Mouse (Mus musculus) intestine, embryonic 16.5 days (tissue): ENCODE measurements around the gene Pxk. TPM values are rescaled to one million over a fixed set of nuclear protein-coding genes. Genes with fewer than 3 reads are reported as not detected.

Experiments used
- ATAC-seq: fragments of 200-750 bp; cut with Nextera tagmentation; 2 replicates; pipeline ENCODE4 v1.8.0; 2017; ENCODE audit warnings: moderate TSS enrichment, moderate library complexity
- H3K27ac ChIP-seq: fragments of 300-500 bp; sonication (generic); 2 replicates; pipeline ENCODE4 v1.5.1; 2014; ENCODE audit warnings: mild to moderate bottlenecking, low read length
- H3K27me3 ChIP-seq: fragments of 300-500 bp; sonication (generic); replicated peaks from 2 replicates; pipeline ENCODE4 v1.6.1; 2014; ENCODE audit warnings: low read length, control low read depth, mixed read lengths; ENCODE audit not compliant: control insufficient read depth, insufficient read depth
- H3K36me3 ChIP-seq: fragments of 300-500 bp; sonication (generic); 2 replicates; pipeline ENCODE4 v1.6.1; 2014; ENCODE audit warnings: low read length, control low read depth; ENCODE audit not compliant: control insufficient read depth, insufficient read depth
- H3K4me1 ChIP-seq: fragments of 300-500 bp; sonication (generic); 2 replicates; pipeline ENCODE4 v1.6.1; 2014; ENCODE audit warnings: low read length, control low read depth, mixed read lengths; ENCODE audit not compliant: control insufficient read depth, insufficient read depth
- H3K4me2 ChIP-seq: fragments of 300-500 bp; sonication (generic); 2 replicates; pipeline ENCODE4 v1.6.1; 2014; ENCODE audit warnings: low read depth, low read length, control low read depth
- H3K4me3 ChIP-seq: fragments of 300-500 bp; sonication (generic); 2 replicates; pipeline ENCODE4 v1.5.1; 2014; ENCODE audit warnings: mild to moderate bottlenecking, low read length
- H3K9ac ChIP-seq: fragments of 300-500 bp; sonication (generic); 2 replicates; pipeline ENCODE4 v1.6.1; 2014; ENCODE audit warnings: low read depth, low read length
- H3K9me3 ChIP-seq: fragments of 300-500 bp; sonication (generic); 2 replicates; pipeline ENCODE4 v1.6.1; 2016; ENCODE audit warnings: low read length, control low read depth; ENCODE audit not compliant: control insufficient read depth
- WGBS: fragments of 180-500 bp; shearing (Covaris S2); extraction: QIAGEN DNeasy Blood & Tissue Kit; methylation state at CpG from one replicate; pipeline ENCODE4 v1.1.7; 2014; 5-methylcytosine and 5-hydroxymethylcytosine counted together
- polyA plus RNA-seq: library from polyadenylated mRNA; unstranded; fragments of >200 nt; fragmentation: Nextera tagmentation; extraction: Ambion mirVana; gene quantifications from 2 replicates; pipeline ENCODE4 v1.2.1, GENCODE M21; 2015

Gene Pxk
- polyA plus RNA-seq, result 40.4 and 44.3 TPM in 2 replicates

DNA sequence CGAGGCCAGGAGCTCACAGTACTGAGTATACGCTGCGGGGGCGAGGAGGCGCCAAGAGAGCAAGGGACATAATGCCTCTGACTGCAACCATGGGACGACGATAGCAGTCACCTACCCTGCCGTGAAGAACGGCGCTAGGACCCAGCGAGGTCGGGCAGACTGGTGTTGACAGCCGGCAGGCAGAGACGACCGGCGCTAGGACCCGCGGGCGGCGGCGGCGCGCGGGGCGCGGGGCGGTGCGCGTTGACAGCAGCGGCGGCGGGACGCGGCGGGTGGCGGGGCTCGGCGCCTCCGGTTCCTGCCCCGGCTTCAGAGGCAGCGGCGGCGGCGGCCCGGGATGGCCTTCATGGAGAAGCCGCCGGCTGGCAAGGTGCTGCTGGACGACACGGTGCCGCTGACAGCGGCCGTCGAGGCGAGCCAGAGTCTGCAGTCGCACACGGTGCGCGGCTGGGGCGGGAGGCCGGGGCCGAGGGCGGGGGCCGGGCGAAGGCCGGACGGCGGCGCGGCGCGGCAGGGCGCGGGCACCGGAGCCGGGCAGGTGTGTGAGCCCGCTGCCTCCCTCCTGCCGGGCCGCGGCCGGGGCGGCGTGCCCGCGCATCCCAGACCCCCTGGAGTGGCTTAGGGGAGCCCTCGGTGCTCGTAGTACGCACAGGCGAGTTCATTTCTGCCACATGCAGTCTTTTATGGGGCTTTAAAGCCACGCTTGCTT, at the start of gene Pxk:
TSS of gene Pxk (plus strand) at position 234 of the 709 bp plus-strand sequence.
- WGBS, result under 1% methylated on average over 81 of the region's 89 CpGs
- no peaks in the 10 kb centered on the region for H3K36me3 ChIP-seq

DNA sequence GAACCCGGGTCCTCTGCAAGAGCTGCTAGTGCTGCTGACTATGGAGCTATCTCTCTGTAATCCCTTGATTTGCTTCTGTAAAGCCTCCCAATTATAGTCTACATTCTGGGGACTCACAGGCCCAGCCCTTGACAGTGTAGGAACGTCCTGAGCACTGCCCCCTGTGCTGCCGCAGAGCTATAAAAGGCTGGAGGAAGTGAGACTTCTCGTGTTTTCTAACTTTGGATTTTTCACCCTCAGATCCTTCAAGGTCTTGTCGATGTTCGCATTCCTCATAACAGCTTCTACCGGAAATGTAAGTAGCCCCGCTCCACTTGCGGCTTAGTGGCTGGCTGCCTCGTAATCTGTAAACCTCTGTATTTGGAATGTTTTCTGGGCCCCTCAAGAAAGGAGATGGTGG, 48.7 kb upstream of the Pxk start:
- Histone ChIP-seq H3K4me2 (no peak overlapping the region), H3K9me3 (no peaks in the 10 kb centered on the region), H3K27ac (no peak overlapping the region), H3K27me3 (no peaks in the 10 kb centered on the region), H3K36me3 (no peaks in the 10 kb centered on the region), H3K4me3 (no peak overlapping the region), H3K9ac (no peak overlapping the region), H3K4me1 (no peaks in the 10 kb centered on the region)
- no peak for ATAC-seq
- WGBS, result 87% methylated on average over 10 of the region's 10 CpGs

More for the DNA sequence above, at the start of gene Pxk:
- Histone ChIP-seq H3K27ac (peak within 1 kb of the TSS; percentile 66), H3K4me3 (peak within 1 kb of the TSS; percentile 90), H3K4me1 (peaks cover 32% of the 10 kb centered on the region), H3K4me2 (peak within 1 kb of the TSS; percentile 66), H3K9ac (peak within 1 kb of the TSS; percentile 84), H3K9me3 (no peaks in the 10 kb centered on the region), H3K27me3 (no peaks in the 10 kb centered on the region)
- ATAC-seq, result peak; percentile 93

DNA sequence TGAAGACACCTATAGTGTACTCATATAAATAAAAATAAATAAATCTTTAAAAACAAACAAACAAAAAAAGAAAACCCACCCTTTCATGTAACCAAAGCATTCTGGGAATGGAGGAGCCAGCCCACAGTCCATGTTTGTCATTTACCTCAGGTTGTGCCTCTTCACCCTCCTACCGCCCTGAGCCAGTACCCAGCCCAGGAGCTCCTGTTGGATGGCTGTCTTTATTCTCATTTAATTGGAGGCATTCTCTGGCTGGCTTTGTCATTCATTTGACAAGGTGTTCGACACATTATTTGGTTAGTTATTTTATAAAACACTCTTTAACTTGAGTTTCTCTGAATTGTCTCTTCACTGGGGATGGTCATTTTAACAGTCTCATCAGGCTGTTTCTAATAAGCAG, 46.1 kb upstream of the Pxk start:
- 91% methylated on average over 2 of the region's 2 CpGs for WGBS
- no peaks in the 10 kb centered on the region for H3K4me1 ChIP-seq
- H3K4me2 ChIP-seq, result no peak overlapping the region
- H3K4me3 ChIP-seq, result no peak overlapping the region
- H3K27ac ChIP-seq, result no peak overlapping the region
- no peak overlapping the region for H3K9ac ChIP-seq
- H3K9me3 ChIP-seq, result no peaks in the 10 kb centered on the region
- no peak for ATAC-seq
- no peaks in the 10 kb centered on the region for H3K27me3 ChIP-seq
- H3K36me3 ChIP-seq, result no peaks in the 10 kb centered on the region

DNA sequence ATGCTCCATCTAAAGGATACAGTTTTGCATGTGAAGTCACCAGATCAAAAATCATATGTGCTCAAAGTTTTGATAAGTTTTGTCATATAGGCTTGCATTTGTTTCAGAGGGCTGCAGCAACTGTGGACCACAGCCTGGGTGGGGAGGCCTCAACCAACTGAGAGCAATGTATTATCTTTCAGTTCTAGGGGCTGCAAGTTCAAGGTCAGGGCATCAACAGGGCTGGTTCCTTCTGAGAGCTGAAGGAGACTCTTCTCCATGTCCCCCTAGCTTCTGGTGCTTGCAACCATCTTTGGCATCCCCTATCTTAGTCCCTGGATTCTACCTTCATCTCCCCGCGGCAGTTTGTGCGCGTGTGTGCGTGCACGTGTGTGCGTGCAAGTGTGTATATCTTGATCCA, 45.4 kb upstream of the Pxk start:
- H3K9ac ChIP-seq, result no peak overlapping the region
- no peaks in the 10 kb centered on the region for H3K36me3 ChIP-seq
- H3K27ac ChIP-seq, result no peak overlapping the region
- WGBS, result 99% methylated on average over 7 of the region's 7 CpGs
- H3K27me3 ChIP-seq, result no peaks in the 10 kb centered on the region
- H3K9me3 ChIP-seq, result no peaks in the 10 kb centered on the region
- no peak overlapping the region for H3K4me3 ChIP-seq
- no peak for ATAC-seq
- no peaks in the 10 kb centered on the region for H3K4me1 ChIP-seq
- no peak overlapping the region for H3K4me2 ChIP-seq

DNA sequence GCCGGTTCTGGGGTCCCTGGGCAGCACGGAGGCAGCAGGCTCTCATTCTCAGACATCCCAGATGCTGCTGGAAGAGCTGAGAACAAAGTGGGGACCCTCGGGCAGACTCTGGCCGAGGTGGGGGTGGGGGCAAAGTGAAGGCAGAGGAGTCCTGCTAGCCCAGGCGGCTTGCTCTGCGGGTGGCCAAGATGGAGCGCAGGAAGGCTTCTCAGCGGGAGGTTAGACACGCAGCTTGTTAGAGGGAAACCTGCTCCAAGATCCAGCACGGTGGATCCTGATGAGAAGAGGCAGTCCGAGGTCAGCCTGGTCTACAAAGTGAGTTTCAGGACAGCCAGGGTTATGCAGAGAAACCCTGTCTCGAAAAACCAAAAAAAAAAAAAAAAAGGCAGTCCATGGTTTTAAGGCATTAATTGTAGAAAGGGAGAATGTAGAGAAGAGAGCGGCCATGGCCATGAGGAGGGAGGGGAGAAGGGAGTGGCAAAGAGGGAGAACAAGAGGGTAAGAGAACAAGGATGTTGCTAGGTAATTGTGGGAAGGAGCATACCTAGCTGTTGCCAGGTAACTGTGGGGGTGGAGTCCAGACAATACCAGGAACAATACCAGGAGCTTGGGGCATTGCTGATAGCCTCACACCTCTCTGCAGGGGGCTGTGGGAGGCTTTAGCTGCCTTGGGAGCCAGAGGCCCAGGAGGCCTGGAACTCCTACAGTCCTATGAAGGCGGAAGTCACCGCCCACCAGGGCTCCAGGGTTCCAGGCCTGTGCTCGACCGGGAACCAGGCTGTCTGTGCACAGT, 43.5 kb upstream of the Pxk start:
- no peaks in the 10 kb centered on the region for H3K27me3 ChIP-seq
- no peak overlapping the region for H3K27ac ChIP-seq
- H3K4me3 ChIP-seq, result no peak overlapping the region
- no peak overlapping the region for H3K4me2 ChIP-seq
- ATAC-seq, result peak; percentile 78
- no peak overlapping the region for H3K9ac ChIP-seq
- H3K4me1 ChIP-seq, result no peaks in the 10 kb centered on the region
- WGBS, result 42% methylated on average over 17 of the region's 17 CpGs
- no peaks in the 10 kb centered on the region for H3K36me3 ChIP-seq
- no peaks in the 10 kb centered on the region for H3K9me3 ChIP-seq

DNA sequence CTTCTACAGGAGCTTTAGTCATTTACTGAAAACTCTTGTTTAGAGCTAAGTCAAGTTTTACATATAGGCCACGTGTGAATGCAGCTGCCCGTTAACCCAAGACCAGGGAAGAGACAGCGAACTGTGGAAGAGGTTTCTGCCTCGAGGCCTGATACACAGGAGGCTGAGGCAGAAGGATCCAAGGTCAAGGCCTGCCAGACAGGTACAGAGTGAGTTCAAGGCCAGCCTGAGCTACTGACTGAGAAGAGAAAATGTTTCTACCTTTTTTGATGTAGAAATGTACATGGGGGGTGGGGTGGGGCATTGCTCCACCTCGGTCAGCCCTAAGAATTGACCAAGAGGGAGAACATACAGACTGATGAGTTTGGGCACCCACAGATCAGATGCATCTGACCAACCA, 41.9 kb upstream of the Pxk start:
- H3K4me3 ChIP-seq, result no peak overlapping the region
- no peaks in the 10 kb centered on the region for H3K27me3 ChIP-seq
- H3K27ac ChIP-seq, result no peak overlapping the region
- no peak overlapping the region for H3K9ac ChIP-seq
- H3K36me3 ChIP-seq, result no peaks in the 10 kb centered on the region
- WGBS, result 86% methylated on average over 5 of the region's 5 CpGs
- H3K4me2 ChIP-seq, result no peak overlapping the region
- no peak for ATAC-seq
- no peaks in the 10 kb centered on the region for H3K9me3 ChIP-seq
- no peaks in the 10 kb centered on the region for H3K4me1 ChIP-seq

GRCm38 (mm10) chr14:8059938-8060337, 38.1 kb upstream of the Pxk start:
- H3K4me2 ChIP-seq, result no peak overlapping the region
- no peak overlapping the region for H3K9ac ChIP-seq
- no peak for ATAC-seq
- WGBS, result 88% methylated on average over 7 of the region's 7 CpGs
- no peak overlapping the region for H3K27ac ChIP-seq
- H3K4me3 ChIP-seq, result no peak overlapping the region
- no peaks in the 10 kb centered on the region for H3K36me3 ChIP-seq
- H3K4me1 ChIP-seq, result no peaks in the 10 kb centered on the region
- no peaks in the 10 kb centered on the region for H3K9me3 ChIP-seq
- H3K27me3 ChIP-seq, result no peaks in the 10 kb centered on the region

DNA sequence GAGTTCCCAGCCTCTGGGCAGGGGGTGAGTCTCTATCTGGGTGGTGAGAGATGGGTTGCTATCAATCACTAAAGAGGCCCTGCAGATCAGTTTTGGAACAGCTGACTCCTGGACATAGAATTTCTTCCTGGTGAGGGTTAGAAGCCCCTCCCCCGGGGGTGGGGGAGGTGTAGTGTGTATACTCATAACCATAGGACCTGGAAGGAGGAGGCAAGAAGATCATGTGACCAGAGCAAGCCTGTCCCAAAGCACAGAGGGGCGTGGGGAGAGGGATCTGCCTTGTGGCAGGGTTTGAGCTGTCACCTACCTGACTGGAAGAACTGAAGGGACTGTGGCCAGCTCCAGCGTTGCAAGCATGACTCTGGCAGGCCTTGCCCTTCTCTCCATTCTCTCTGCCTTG, 35.9 kb upstream of the Pxk start:
- Histone ChIP-seq H3K4me3 (no peak overlapping the region), H3K4me2 (no peak overlapping the region), H3K9me3 (no peaks in the 10 kb centered on the region), H3K27ac (no peak overlapping the region), H3K36me3 (no peaks in the 10 kb centered on the region), H3K4me1 (no peaks in the 10 kb centered on the region), H3K9ac (no peak overlapping the region), H3K27me3 (no peaks in the 10 kb centered on the region)
- WGBS, result 25% methylated on average over 3 of the region's 3 CpGs
- no peak for ATAC-seq

- WGBS, result 61% methylated on average over 3 of the region's 3 CpGs
- no peak overlapping the region for H3K4me3 ChIP-seq
- H3K9ac ChIP-seq, result no peak overlapping the region
- H3K4me2 ChIP-seq, result no peak overlapping the region
- H3K4me1 ChIP-seq, result no peaks in the 10 kb centered on the region
- no peak overlapping the region for H3K27ac ChIP-seq
- no peaks in the 10 kb centered on the region for H3K36me3 ChIP-seq
- H3K9me3 ChIP-seq, result no peaks in the 10 kb centered on the region
- no peaks in the 10 kb centered on the region for H3K27me3 ChIP-seq
- no peak for ATAC-seq
These were observed 35.3 kb upstream of the Pxk start for GRCm38 (mm10) chr14:8062537-8063301.
